Comparison of ENCODE assay signal across 1 mouse cellular context in genomic region chr4:148625756-148626622, GRCm38 (mm10).
TF ChIP-seq lines count a peak whose summit lies in the region.

No protein-coding gene starts in this region.

TF ChIP-seq in MEL, 35 proteins besides CTCF, POLR2A, EP300 and RAD21 (continued from another document):
- TF ChIP-seq MAZ (IDR thresholded peaks at IDR 0.05; ENCODE audit: low read depth, low read length) (0 out of 2 replicates have a peak, but pooled peaks have one; percentile 49), NRF1 (IDR thresholded peaks at IDR 0.05; ENCODE audit: insufficient read depth, low read depth, low read length, poor library complexity, severe bottlenecking) (0 out of 2 replicates have a peak, but pooled peaks have one; percentile 15), MYC (IDR thresholded peaks at IDR 0.05; ENCODE audit: low read depth, low read length) (peak; percentile 94), MAFK (IDR thresholded peaks at IDR 0.05; ENCODE audit: borderline replicate concordance, low read depth, low read length) (no peak), MAX (IDR thresholded peaks at IDR 0.05; ENCODE audit: low read length) (peak; percentile 89), ETS1 (IDR thresholded peaks at IDR 0.05; ENCODE audit: low read depth, low read length) (0 out of 2 replicates have a peak, but pooled peaks have one; percentile 21)
